Mouse (Mus musculus): ENCODE measurements at regions not wholly inside any gene's neighbourhood (a gene's known extent, or its start where the extent isn't known, plus 50 kb on each side); places are given as distances from the start of the nearest gene placed in this dataset.

GRCm38 (mm10) chr17:49177966-49178731, 246.0 kb downstream of the Lrfn2 start:
- 69% methylated on average over 6 of the region's 6 CpGs for WGBS
- H3K27me3 ChIP-seq (replicated peaks; ENCODE audit: control insufficient read depth, insufficient read depth, low read length): no peaks in the 10 kb centered on the region
- no peaks in the 10 kb centered on the region for H3K9me3 ChIP-seq (ENCODE audit: control insufficient read depth, low read length)
- no peak overlapping the region for H3K9ac ChIP-seq (ENCODE audit: low read depth, low read length)
- no peak for ATAC-seq (replicated peaks; ENCODE audit: low FRiP score)
- no peak for DNase-seq (ENCODE audit: low spot score)
- H3K27ac ChIP-seq (ENCODE audit: low read depth, low read length): no peak overlapping the region
- no peak overlapping the region for H3K4me2 ChIP-seq
- H3K4me1 ChIP-seq (replicated peaks; ENCODE audit: control insufficient read depth, insufficient read depth, low read length): no peaks in the 10 kb centered on the region
- H3K4me3 ChIP-seq (ENCODE audit: low read depth, low read length): no peak overlapping the region
- no peaks in the 10 kb centered on the region for H3K36me3 ChIP-seq (ENCODE audit: control insufficient read depth, insufficient read depth, low read length)

- WGBS: 15% methylated on average over 4 of the region's 4 CpGs
- Histone ChIP-seq H3K4me1 (replicated peaks; ENCODE audit: control insufficient read depth, insufficient read depth, low read length) (no peaks in the 10 kb centered on the region), H3K4me3 (ENCODE audit: low read depth, low read length) (no peak overlapping the region), H3K9ac (ENCODE audit: low read depth, low read length) (no peak overlapping the region), H3K36me3 (ENCODE audit: control insufficient read depth, insufficient read depth, low read length) (no peaks in the 10 kb centered on the region), H3K27me3 (replicated peaks; ENCODE audit: control insufficient read depth, insufficient read depth, low read length) (no peaks in the 10 kb centered on the region; the same call in 1 of the 2 replicates), H3K27ac (ENCODE audit: low read depth, low read length) (no peak overlapping the region), H3K9me3 (ENCODE audit: control insufficient read depth, low read length) (no peaks in the 10 kb centered on the region), H3K4me2 (no peak overlapping the region)
- ATAC-seq (replicated peaks; ENCODE audit: low FRiP score): no peak
- DNase-seq (ENCODE audit: low spot score): no peak
Observed at GRCm38 (mm10) chr17:49182485-49182884, 245.7 kb upstream of the Mocs1 start.

GRCm38 (mm10) chr17:49183917-49184316, 244.2 kb upstream of the Mocs1 start:
- Histone ChIP-seq H3K4me2 (no peak overlapping the region), H3K4me1 (replicated peaks; ENCODE audit: control insufficient read depth, insufficient read depth, low read length) (no peaks in the 10 kb centered on the region), H3K27ac (ENCODE audit: low read depth, low read length) (no peak overlapping the region), H3K9ac (ENCODE audit: low read depth, low read length) (no peak overlapping the region), H3K9me3 (ENCODE audit: control insufficient read depth, low read length) (no peaks in the 10 kb centered on the region), H3K27me3 (replicated peaks; ENCODE audit: control insufficient read depth, insufficient read depth, low read length) (no peaks in the 10 kb centered on the region; the same call in 1 of the 2 replicates), H3K4me3 (ENCODE audit: low read depth, low read length) (no peak overlapping the region), H3K36me3 (ENCODE audit: control insufficient read depth, insufficient read depth, low read length) (no peaks in the 10 kb centered on the region)
- ATAC-seq (replicated peaks; ENCODE audit: low FRiP score) (no peak), DNase-seq (ENCODE audit: low spot score) (no peak)
- 61% methylated on average over 3 of the region's 3 CpGs for WGBS

- H3K27me3 ChIP-seq (replicated peaks; ENCODE audit: control insufficient read depth, insufficient read depth, low read length): no peaks in the 10 kb centered on the region; the same call in 1 of the 2 replicates
- no peaks in the 10 kb centered on the region for H3K4me1 ChIP-seq (replicated peaks; ENCODE audit: control insufficient read depth, insufficient read depth, low read length)
- no peak for DNase-seq (ENCODE audit: low spot score)
- H3K4me2 ChIP-seq: no peak overlapping the region
- 48% methylated on average over 8 of the region's 8 CpGs for WGBS
- H3K9ac ChIP-seq (ENCODE audit: low read depth, low read length): no peak overlapping the region
- no peaks in the 10 kb centered on the region for H3K36me3 ChIP-seq (ENCODE audit: control insufficient read depth, insufficient read depth, low read length)
- ATAC-seq (replicated peaks; ENCODE audit: low FRiP score): no peak
- H3K9me3 ChIP-seq (ENCODE audit: control insufficient read depth, low read length): no peaks in the 10 kb centered on the region
- no peak overlapping the region for H3K4me3 ChIP-seq (ENCODE audit: low read depth, low read length)
- no peak overlapping the region for H3K27ac ChIP-seq (ENCODE audit: low read depth, low read length)
Observed at GRCm38 (mm10) chr17:49185052-49185612, 243.0 kb upstream of the Mocs1 start.

- no peaks in the 10 kb centered on the region for H3K4me1 ChIP-seq (replicated peaks; ENCODE audit: control insufficient read depth, insufficient read depth, low read length)
- H3K4me3 ChIP-seq (ENCODE audit: low read depth, low read length): no peak overlapping the region
- H3K9me3 ChIP-seq (ENCODE audit: control insufficient read depth, low read length): no peaks in the 10 kb centered on the region; the same call in 1 of the 2 replicates
- no peaks in the 10 kb centered on the region; the same call in 1 of the 2 replicates for H3K27me3 ChIP-seq (replicated peaks; ENCODE audit: control insufficient read depth, insufficient read depth, low read length)
- H3K27ac ChIP-seq (ENCODE audit: low read depth, low read length): no peak overlapping the region
- no peak overlapping the region for H3K4me2 ChIP-seq
- no peak for ATAC-seq (replicated peaks; ENCODE audit: low FRiP score)
- H3K36me3 ChIP-seq (ENCODE audit: control insufficient read depth, insufficient read depth, low read length): no peaks in the 10 kb centered on the region
- H3K9ac ChIP-seq (ENCODE audit: low read depth, low read length): no peak overlapping the region
- no peak for DNase-seq (ENCODE audit: low spot score)
- 39% methylated on average over 3 of the region's 3 CpGs for WGBS
Observed at GRCm38 (mm10) chr17:49189765-49190164, 238.4 kb upstream of the Mocs1 start.

GRCm38 (mm10) chr17:49190337-49190736, 237.8 kb upstream of the Mocs1 start:
- H3K4me2 ChIP-seq: no peak overlapping the region
- H3K4me1 ChIP-seq (replicated peaks; ENCODE audit: control insufficient read depth, insufficient read depth, low read length): no peaks in the 10 kb centered on the region
- H3K4me3 ChIP-seq (ENCODE audit: low read depth, low read length): no peak overlapping the region
- no peak overlapping the region for H3K9ac ChIP-seq (ENCODE audit: low read depth, low read length)
- no peaks in the 10 kb centered on the region for H3K36me3 ChIP-seq (ENCODE audit: control insufficient read depth, insufficient read depth, low read length)
- no peak for DNase-seq (ENCODE audit: low spot score)
- no peak overlapping the region for H3K27ac ChIP-seq (ENCODE audit: low read depth, low read length)
- H3K27me3 ChIP-seq (replicated peaks; ENCODE audit: control insufficient read depth, insufficient read depth, low read length): no peaks in the 10 kb centered on the region; the same call in 1 of the 2 replicates
- no peak for ATAC-seq (replicated peaks; ENCODE audit: low FRiP score)
- whole genome bisulfite sequencing: 77% methylated on average over 4 of the region's 4 CpGs
- no peaks in the 10 kb centered on the region; the same call in 1 of the 2 replicates for H3K9me3 ChIP-seq (ENCODE audit: control insufficient read depth, low read length)

- H3K4me1 ChIP-seq (replicated peaks; ENCODE audit: control insufficient read depth, insufficient read depth, low read length): no peaks in the 10 kb centered on the region
- H3K27me3 ChIP-seq (replicated peaks; ENCODE audit: control insufficient read depth, insufficient read depth, low read length): no peaks in the 10 kb centered on the region
- WGBS: 65% methylated on average over 8 of the region's 8 CpGs
- H3K9me3 ChIP-seq (ENCODE audit: control insufficient read depth, low read length): peaks cover 5% of the 10 kb centered on the region; the same call in 1 of the 2 replicates
- no peak overlapping the region for H3K9ac ChIP-seq (ENCODE audit: low read depth, low read length)
- H3K4me2 ChIP-seq: no peak overlapping the region
- H3K4me3 ChIP-seq (ENCODE audit: low read depth, low read length): no peak overlapping the region
- H3K36me3 ChIP-seq (ENCODE audit: control insufficient read depth, insufficient read depth, low read length): no peaks in the 10 kb centered on the region
- H3K27ac ChIP-seq (ENCODE audit: low read depth, low read length): no peak overlapping the region
- DNase-seq (ENCODE audit: low spot score) (no peak), ATAC-seq (replicated peaks; ENCODE audit: low FRiP score) (no peak)
Observed at GRCm38 (mm10) chr17:49196046-49196684, 232.0 kb upstream of the Mocs1 start.

- Histone ChIP-seq H3K27ac (ENCODE audit: low read depth, low read length) (no peak overlapping the region), H3K4me1 (replicated peaks; ENCODE audit: control insufficient read depth, insufficient read depth, low read length) (no peaks in the 10 kb centered on the region), H3K9me3 (ENCODE audit: control insufficient read depth, low read length) (0 out of 2 replicates have a peak, but pooled peaks cover 3% of the 10 kb centered on the region), H3K36me3 (ENCODE audit: control insufficient read depth, insufficient read depth, low read length) (no peaks in the 10 kb centered on the region), H3K4me2 (no peak overlapping the region), H3K4me3 (ENCODE audit: low read depth, low read length) (no peak overlapping the region), H3K27me3 (replicated peaks; ENCODE audit: control insufficient read depth, insufficient read depth, low read length) (no peaks in the 10 kb centered on the region), H3K9ac (ENCODE audit: low read depth, low read length) (no peak overlapping the region)
- WGBS: 88% methylated on average over 3 of the region's 3 CpGs
- DNase-seq (ENCODE audit: low spot score): no peak
- ATAC-seq (replicated peaks; ENCODE audit: low FRiP score): no peak
Observed at GRCm38 (mm10) chr17:49201495-49201894, 226.7 kb upstream of the Mocs1 start.

Data from liver, embryonic 11.5 days (tissue).